Mouse (Mus musculus) induced T-regulatory cell, adult 2 months (primary cell): ENCODE data around the gene Raet1d.
"Not testable (repeated sequence)": the region's sequence is repeated elsewhere in the genome, so short reads cannot be mapped to it uniquely, and the experiment has no call there.

ENCODE experiments used
- DNase-seq: peaks from one replicate; pipeline ENCODE4 v3.0.0-alpha.2; 2012; ENCODE audit warnings: low read depth

Gene Raet1d

DNA sequence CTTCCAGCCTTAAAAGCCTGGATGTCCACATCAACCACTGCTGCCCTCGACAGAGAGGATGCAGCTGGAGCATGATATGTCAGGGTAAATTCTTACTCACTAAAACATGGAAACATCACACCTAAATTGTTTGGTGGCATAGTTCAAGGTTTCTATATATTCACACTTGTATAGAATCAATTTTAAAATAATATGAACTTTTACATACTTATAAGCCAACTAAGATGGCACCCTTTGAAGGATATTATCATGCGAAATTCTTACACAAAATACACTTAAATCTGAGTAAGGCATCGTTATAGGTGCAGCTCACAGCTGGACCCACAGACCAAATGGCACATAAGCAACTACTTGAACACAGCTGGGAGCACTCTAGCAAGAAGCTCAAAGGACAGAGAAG lies at the start of gene Raet1d:
TSS of gene Raet1d (plus strand) at position 301 of the 400 bp plus-strand sequence.
- not testable (repeated sequence) for DNase-seq

DNA sequence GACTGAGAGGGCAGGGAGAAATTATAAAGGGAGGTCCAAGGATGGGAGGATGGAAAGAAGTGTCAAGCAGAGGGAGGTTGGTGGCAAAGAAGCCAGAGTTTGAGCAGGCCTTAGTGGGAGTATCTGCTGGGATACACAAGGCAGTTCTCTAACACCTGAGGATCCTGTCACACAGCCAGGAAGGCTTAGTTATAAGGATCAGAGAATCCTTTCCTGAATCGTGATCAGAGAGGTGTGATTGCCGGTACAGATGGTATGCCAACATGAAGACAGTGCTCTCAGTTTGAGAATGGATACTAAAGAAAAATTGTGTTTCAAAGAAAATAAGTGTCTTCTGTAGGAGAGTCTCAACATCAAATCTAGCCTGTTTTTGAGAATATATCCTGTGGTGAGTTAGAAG lies 37.5 kb upstream of the Raet1d start:
- DNase-seq, result no peak

DNA sequence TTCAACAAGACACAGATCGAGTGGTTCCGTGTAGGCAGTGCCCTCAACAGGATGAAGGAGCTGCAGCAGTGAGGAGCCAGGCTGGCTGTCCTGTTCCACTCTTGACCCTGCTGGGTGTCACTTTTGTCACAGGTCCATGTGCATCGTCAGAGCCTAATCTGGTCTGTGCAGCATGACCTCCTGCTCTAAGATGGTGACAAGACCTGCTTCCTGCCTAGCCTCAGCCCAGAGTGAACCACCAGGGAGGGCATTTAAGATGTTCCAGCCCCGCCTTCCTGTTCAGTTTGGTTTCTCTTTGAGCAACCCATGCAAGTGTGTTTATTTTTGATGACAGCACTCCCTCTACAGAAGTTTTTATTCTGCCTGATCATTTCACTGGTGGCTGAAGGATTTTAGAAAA lies 14.6 kb upstream of the Raet1d start:
- DNase-seq, result peak; percentile 78

DNA sequence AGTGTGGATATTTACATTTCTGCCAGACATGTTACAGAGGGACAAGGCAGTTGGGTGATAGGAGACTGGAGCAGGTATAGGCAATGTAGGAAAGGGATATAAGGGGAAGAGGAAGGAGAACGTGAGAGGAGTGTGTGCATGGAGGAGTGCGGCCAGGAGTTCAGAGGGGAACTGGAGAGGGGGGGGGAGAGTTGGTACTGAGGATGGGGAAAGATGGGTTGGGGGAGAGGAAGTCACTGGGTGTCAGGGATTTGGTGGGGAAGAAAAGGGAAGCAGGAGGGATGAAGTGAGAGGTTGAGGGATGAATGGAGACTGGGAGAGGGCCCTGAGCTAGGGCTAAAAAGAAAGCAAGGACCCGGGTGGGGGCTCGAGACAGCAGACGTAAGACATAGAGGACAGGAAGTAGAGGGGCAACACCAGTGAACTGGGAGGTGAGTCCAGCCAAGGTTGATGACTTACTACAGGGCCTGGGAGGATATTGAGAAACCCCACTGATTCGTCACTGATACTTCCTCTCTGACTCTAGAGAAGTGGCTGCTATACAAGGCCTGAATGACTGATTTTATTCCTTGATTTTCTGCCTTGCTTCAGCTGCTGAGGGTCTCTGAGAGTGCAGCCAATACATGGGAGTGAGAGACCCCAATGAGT lies 6.7 kb upstream of the Raet1d start:
- not testable (repeated sequence) for DNase-seq

DNA sequence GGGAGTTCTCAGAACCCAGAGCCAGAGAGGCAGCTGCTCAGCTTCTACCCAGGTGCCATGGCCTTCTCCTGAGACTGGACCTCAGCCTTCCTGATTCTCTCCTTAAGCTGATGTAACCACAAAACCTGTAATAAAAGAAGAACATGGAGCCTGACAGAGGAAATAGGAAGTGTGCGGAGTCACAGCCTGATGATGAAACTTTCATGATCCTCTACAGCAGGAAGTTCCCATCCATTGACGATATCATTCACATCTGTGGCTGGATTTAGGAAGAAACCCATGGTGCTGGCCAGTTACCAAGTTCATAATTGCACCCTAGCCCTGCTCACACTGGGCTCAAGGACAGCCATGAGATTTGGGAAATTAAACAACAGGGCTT lies 6.2 kb upstream of the Raet1d start:
- not testable (repeated sequence) for DNase-seq

DNA sequence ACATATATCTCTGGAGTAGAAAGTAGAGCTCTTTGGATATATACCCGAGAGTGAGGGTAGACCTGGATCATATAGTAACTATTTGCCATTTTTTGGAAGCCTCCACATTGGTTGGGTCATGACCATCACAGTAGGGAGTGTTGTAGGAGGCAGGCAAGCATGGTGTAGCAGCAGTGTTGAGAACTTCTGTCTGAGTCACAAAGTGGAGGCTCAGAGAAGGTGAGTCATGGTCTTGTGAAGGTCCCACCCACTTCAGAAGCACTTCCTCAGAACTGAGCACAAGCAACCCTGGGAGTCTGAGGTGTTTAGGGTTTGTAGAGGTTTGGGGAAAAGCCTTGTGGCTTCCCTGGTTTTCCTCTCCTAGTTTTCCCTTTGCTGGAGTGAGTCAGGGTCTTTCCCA lies 3.0 kb upstream of the Raet1d start:
- not testable (repeated sequence) for DNase-seq

DNA sequence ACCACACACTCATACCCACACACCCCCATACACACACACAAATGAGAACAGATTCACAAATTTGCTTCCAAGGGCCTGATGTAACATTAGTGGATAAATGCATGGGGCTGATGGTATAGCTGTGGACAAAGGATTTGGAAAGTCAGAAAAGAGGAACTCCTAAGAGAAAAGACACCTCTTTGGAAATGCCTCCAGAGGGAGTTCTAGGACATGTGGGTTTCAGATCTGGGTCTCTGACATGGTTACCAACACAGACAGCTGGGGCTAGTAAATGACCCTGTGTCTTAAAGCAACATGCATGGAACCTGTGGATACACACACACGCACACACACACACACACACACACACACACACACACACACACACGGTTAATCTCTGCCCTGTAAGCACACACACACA lies 605 bp downstream of the Raet1d start:
- DNase-seq, result not testable (repeated sequence)

DNA sequence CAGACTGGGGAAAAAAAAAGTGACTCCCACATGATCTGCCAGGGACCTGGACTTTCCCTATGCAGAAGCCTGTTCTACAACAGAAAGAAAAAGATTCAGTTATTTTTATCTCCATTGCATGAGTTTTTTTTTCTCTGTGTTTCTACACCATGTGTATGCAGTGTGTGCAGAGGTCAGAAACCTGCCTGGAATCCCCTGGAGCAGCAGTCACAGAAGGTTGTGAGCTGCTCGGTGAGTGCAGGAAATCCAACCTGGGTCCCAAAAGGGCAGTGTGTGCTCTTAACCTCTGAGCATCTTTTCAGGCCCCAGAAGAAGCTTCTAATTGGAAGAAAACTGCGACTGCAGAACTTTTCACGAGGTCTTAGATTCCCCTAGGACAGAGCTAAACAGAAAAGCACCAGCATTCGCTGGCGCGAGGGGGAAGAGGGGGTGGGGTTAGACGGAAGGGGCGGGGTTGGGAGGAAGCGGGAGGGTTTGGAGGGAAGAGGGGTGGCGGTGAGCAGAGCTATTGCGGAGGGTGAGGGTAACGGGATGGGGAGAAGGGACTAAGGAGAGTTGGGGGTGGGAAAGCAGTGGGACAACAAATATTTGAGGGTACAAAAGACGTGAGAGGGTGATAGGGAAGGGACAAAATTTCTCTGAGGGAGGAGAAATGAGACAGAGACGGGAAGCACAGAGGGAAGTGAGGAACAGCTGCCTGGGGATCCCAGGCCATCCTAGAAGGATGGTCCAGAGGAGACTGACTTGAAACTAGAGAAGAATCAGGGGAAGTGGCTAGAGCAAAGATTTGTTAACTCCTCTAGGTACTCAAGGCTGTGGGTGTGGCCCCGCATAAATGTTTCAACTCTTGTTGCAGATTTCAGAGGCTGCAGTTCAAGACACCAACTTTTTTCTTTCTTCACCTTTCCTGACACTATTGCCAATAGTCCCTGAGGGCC lies 1.3 kb downstream of the Raet1d start:
- DNase-seq, result peak; percentile 13

DNA sequence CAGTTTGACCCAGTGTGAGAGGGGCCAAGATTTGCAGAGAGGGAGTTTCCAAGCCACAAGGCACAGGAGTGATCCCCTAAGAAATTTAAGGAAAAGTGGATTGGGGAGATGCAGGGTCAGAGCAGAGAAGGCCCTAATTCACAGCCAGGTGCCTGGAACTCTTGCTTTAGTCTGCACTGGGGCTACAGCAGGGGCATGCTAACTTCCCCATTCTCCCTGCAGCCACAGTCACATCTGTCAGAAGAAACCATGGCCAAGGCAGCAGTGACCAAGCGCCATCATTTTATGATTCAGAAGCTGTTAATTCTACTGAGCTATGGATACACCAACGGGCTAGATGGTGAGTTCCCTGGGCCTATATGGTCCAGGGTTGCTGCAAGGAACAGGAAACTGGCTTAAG lies 2.1 kb downstream of the Raet1d start:
- not testable (repeated sequence) for DNase-seq

DNA sequence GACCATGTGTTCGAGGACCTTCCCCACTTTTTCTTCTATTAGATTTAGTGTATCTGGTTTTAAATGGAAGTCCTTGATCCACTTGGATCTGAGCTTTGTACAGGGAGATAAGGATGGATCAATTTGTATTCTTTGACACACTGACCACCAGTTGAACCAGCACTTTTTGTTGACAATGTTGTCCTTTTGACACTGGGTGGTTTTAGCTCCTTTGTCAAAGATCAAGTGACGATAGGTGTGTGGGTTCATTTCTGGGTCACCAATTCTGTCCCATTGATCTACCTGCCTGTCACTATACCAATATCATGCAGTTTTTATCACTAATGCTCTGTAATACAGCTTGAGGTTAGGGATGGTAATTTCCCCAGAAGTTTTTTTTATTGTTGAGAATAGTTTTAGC lies 4.6 kb downstream of the Raet1d start:
- not testable (repeated sequence) for DNase-seq

DNA sequence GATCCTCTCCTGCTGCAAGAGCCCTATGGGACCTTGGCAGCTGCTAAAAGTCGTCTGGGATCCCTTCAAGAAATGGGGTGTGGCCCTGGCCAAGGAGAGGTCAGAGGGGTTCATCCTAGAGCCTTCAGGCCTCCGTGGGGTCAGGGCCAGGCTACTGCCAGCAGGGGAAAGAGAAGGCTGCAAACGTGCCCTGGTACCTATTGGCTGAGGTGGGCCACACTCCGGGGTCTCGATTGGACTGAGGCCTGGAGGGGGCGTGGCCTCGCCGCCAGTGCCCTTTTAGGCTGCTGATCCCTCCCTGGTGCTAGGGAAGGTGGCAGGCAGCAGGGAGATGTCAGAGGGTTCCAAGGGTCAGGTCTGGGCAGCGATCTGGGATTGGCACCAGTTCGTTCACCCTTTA lies 20.9 kb downstream of the Raet1d start:
- not testable (repeated sequence) for DNase-seq

DNA sequence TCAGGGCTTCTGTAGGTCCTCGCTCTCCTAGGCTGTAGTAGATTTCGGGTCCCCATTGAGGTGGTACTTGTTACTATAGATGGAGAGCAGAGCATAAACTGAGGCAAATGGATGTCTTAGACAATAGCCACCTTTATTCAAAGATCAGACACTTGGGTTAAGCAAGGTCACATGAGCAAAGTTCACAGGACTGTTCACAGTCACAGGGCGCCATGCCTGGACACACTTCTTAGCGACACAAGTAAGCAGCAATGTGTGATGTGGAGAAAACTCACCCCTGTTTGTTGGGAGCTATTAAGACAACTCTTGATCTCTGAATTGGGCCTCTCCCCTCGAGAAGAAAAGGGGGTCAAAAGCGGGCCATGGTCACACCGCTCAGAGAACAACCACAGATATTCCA lies 29.8 kb downstream of the Raet1d start:
- not testable (repeated sequence) for DNase-seq

DNA sequence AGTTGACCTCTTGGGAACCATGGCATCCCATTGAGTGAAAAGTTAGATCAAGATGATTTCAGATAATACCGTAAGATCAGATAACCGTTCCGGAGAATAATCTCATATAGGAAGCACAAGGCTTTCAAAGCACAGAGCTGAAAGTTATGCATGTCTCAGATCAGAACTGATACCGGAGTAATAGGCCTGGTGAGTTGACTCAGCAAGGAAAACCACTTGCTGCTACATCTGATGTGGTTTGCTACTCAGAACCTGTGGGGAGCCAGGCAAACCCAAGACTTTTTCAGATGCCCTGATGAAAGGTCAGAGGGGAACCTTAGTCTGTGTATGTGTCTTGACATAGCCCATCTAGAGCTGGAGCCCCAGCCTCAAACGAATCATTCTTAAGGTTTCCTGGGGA lies 31.3 kb downstream of the Raet1d start:
- peak; percentile 39 for DNase-seq

DNA sequence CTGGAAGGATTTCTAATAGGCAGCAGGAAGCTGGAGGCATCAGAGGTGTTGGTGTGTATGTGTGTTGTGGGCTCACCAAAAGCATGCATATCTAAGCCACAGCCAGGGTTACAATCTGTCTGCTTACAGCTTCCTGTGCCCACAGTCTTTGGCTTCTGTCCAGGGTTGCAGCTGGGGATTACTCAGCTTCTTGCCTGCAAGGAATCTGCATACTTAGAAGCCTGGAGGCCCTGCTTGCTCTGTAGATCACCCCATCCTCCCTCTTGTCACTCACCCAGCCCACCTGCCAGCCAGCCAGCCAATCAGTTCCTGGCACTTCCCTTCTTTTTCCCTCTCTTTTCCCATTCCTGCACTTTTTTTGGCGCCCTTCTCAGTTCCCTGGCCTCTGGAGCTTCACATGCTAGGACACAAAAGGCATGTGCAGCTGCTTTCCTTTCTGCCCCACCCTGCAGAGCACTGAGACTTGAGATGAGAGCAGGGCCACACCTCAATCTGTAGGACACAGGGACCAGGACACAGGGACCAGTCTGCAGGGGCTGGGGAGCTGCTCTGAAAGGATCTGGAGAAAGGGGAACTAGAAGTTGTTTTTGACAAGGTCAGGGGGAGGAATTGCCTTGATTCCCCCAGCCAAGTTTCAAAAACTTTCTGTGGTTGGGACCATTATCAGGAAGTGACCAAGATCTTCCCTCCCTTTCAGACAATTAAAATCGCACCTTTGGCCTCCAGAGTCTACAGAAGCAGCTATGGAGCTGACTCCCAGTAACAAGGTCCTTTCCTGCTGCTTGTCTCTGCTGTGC lies 32.9 kb downstream of the Raet1d start:
- not testable (repeated sequence) for DNase-seq

DNA sequence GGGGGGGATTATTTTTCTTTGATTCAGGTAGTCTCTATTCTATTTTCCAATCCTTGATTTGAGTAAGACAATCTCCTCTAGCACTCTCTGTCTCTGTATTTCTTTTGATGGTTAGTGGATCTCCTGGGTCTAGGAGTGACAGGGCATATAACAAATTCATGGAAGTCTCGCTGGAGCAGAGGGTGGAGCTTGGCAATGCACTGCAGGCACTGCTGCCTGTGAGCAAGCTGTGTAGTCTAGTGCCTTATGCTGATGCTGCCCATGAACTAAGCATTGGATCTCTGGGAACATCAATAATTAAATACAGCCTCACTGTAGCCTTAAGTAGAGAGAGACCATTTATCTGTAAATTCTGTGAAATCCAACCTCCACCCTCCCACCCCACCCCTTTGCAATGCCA lies 36.3 kb downstream of the Raet1d start:
- not testable (repeated sequence) for DNase-seq

DNA sequence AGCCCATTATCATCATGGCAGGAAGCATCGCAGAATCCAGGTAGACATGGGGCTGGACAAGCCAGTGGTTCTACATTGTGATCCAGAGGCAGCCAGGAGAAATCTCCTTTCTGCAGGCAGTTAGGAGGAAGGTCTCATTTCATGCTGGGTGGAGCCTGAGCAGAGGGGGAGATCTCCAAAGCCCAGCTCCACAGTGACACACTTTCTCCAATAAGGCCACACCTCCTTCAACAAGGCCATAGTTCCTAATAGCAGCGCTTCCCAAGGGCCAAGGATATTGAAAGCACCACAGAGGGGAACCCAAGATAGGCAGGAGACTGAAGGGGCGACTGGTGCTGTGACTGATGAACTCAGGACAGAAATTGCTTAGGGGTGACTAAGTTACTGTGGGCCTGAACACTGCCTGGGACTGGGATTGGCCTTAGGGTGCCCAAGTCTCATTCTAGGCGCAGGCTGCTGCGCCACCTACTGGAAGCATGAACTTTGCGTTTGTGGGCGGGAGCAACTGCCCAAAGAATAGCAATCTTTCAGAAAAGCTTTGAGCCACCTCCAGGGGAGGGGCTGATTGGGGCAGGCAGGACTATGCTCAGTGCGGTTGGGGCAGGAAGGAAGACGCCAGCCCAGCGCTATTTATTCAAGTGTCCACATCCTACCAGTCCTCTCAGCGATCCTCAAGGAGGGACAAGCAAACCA lies 42.0 kb downstream of the Raet1d start:
- peak; percentile 75 for DNase-seq

DNA sequence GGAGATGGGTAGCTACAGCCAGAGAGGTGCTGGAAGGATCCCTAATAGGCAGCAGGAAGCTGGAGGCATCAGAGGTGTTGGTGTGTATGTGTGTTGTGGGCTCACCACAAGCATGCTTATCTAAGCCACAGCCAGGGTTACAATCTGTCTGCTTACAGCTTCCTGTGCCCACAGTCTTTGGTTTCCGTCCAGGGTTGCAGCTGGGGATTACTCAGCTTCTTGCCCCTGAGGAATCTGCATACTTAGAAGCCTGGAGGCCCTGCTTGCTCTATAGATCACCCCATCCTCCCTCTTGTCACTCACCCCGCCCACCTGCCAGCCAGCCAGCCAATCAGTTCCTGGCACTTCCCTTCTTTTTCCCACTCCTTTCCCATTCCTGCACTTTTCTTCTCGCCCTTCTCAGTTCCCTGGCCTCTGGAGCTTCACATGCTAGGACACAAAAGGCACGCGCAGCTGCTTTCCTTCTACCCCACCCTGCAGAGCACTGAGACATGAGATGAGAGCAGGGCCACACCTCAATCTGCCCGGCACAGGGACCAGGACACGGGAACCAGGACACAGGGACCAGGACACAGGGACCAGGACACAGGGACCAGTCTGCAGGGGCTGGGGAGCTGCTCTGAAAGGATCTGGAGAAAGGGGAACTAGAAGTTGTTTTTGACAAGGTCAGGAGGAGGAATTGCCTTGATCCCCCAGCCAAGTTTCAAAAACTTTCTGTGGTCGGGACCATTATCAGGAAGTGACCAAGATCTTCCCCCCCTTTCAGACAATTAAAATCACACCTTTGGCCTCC lies 53.5 kb downstream of the Raet1d start:
- not testable (repeated sequence) for DNase-seq
